8 mouse cellular contexts compared by ENCODE assay signal in genomic region chr3:88177106-88177505, GRCm38 (mm10). TPM values are rescaled to one million over a fixed set of nuclear protein-coding genes. Genes with fewer than 3 reads are reported as not detected.
DNase-seq lines count a peak whose midpoint lies in the region; ATAC-seq and TF ChIP-seq lines count a peak whose summit lies in the region.

No protein-coding gene starts in this region.

- H3K4me2 ChIP-seq in liver, embryonic 14.5 days (ENCODE audit: low read depth): peak overlapping the region; percentile 69

- WGBS in liver, adult 2 months: 38% methylated on average over 5 of the region's 5 CpGs
- WGBS in liver, embryonic 14.5 days (ENCODE audit: insufficient replicate concordance): 41% methylated on average over 5 of the region's 5 CpGs

- no peaks in the 10 kb centered on the region for H3K9me3 ChIP-seq in liver, embryonic 14.5 days (ENCODE audit: control insufficient read depth, low read length)

- ATAC-seq in liver, embryonic 14.5 days (ENCODE audit: insufficient read depth): no peak

- peak overlapping the region; percentile 97 for H3K27ac ChIP-seq in liver, adult 2 months (replicated peaks; ENCODE audit: insufficient read depth, low read depth, low read length)
- H3K27ac ChIP-seq in liver, embryonic 14.5 days: peak overlapping the region; percentile 55

- H3K36me3 ChIP-seq in liver, adult 2 months (ENCODE audit: control insufficient read depth, insufficient read depth, low read length): peaks cover 4% of the 10 kb centered on the region; the same call in 1 of the 2 replicates
- no peaks in the 10 kb centered on the region; the same call in 1 of the 2 replicates for H3K36me3 ChIP-seq in liver, embryonic 14.5 days (replicated peaks; ENCODE audit: control insufficient read depth, insufficient read depth, low read depth)

- DNase-seq in liver, adult 2 months (ENCODE audit: extremely low read depth, low read depth, low spot score): no peak
- DNase-seq in liver: no peak
- peak; percentile 53 for DNase-seq in adrenal gland, postnatal 14 days
- DNase-seq in gastrocnemius, postnatal 25 days: peak; percentile 62
- no peak for DNase-seq in liver, embryonic 14.5 days (ENCODE audit: low read depth in 3 of 3, low spot score in 3 of 3)
- no peak for DNase-seq in left cerebral cortex, postnatal 10 days (ENCODE audit: extremely low spot score in 1 of 2, low spot score in 2 of 2)
- DNase-seq in cerebellum, adult 9-11 months: no peak
- no peak for DNase-seq in layer of hippocampus, postnatal 25 days (ENCODE audit: extremely low spot score in 1 of 2, low spot score in 1 of 2)

- H3K4me1 ChIP-seq in liver, adult 2 months (ENCODE audit: control insufficient read depth, insufficient read depth, low read length): peaks cover 5% of the 10 kb centered on the region
- H3K4me1 ChIP-seq in liver, embryonic 14.5 days (replicated peaks; ENCODE audit: control insufficient read depth in 2 of 2, insufficient read depth in 2 of 2, low read length in 1 of 2): peaks cover 0 to 3% of the 10 kb centered on the region in 2 experiments; a peak in 2 of 4 replicates

- H3K79me2 ChIP-seq in liver, adult 2 months (ENCODE audit: control insufficient read depth, insufficient read depth, low read length): no peaks in the 10 kb centered on the region

- no peaks in the 10 kb centered on the region for H3K27me3 ChIP-seq in liver, adult 2 months (ENCODE audit: control insufficient read depth, insufficient read depth, low read length)
- no peaks in the 10 kb centered on the region for H3K27me3 ChIP-seq in liver, embryonic 14.5 days (ENCODE audit: control insufficient read depth, insufficient read depth, low read length)

- no peak for TF ChIP-seq POLR2A in liver, adult 2 months (IDR thresholded peaks at IDR 0.05; ENCODE audit: extremely low read depth, insufficient read depth, low read length)

- no peak for TF ChIP-seq CTCF in liver, adult 2 months (IDR thresholded peaks at IDR 0.05; ENCODE audit: low read depth, low read length)
- TF ChIP-seq CTCF in liver, embryonic 14.5 days (IDR thresholded peaks at IDR 0.05; ENCODE audit: low read depth): no peak

- H3K4me3 ChIP-seq in liver, adult 2 months (ENCODE audit: insufficient read depth, low read depth, low read length): peak overlapping the region; percentile 74
- H3K4me3 ChIP-seq in liver, embryonic 14.5 days (ENCODE audit: insufficient read depth in 1 of 2, low read depth in 2 of 2, low read length in 2 of 2): peak overlapping the region; percentile 70 to 93

- no peak for TF ChIP-seq EP300 in liver, embryonic 14.5 days (IDR thresholded peaks at IDR 0.05; ENCODE audit: low read depth)

- H3K9ac ChIP-seq in liver, adult 2 months (ENCODE audit: low read depth, low read length): peak overlapping the region; percentile 64
- H3K9ac ChIP-seq in liver, embryonic 14.5 days (replicated peaks): peak overlapping the region; percentile 70

- intact Hi-C loops in left cerebral cortex, postnatal 10 days (cut with DNase I): loop anchor here (5.0 kb wide), 1 partner anchor 35 kb away; the partner anchor contains the start of gene Mef2d

RNA-seq across cellular contexts. Expression of gene Mef2d, which starts 34.9 kb away (rescaled TPM):
- 3.7 and 6.2 TPM in 2 replicates for total RNA-seq in liver, adult 2 months (2014; rRNA removed)
- polyA plus RNA-seq in liver, adult 2 months (2012; rRNA removed): 17.7 and 22.2 TPM in 2 replicates
- 92.9 and 98.4 TPM in 2 replicates for total RNA-seq in adrenal gland, postnatal 14 days (2021)
- 100 to 1,000 TPM; 156 to 164 TPM for total RNA-seq in gastrocnemius, postnatal 25 days (2021)
- polyA plus RNA-seq in liver, embryonic 14.5 days (2012; rRNA removed): 10.3 and 11.1 TPM in 2 replicates
- 6.4 and 7.5 TPM in 2 replicates for polyA plus RNA-seq in liver, embryonic 14.5 days (2014; fragmentation: Nextera tagmentation; extraction: Ambion mirVana)
- total RNA-seq in left cerebral cortex, postnatal 10 days (2021): 100 to 1,000 TPM; 149 to 160 TPM
- total RNA-seq in layer of hippocampus, postnatal 25 days (2021): 100 to 1,000 TPM; 179 to 212 TPM

Comparison
In these comparisons a context has a peak if more than half of its experiments do, and no peak if none do; other contexts are left out.
1. DNase-seq: peak in adrenal gland, postnatal 14 days (single experiment) and gastrocnemius, postnatal 25 days (single experiment); none in liver, adult 2 months (single experiment), liver (single experiment), liver, embryonic 14.5 days (0 of 3), left cerebral cortex, postnatal 10 days (0 of 2), cerebellum, adult 9-11 months (single experiment) and layer of hippocampus, postnatal 25 days (0 of 2).
2. RNA of gene Mef2d, which starts 34.9 kb away (total RNA-seq): 179 to 212 TPM in layer of hippocampus, postnatal 25 days, 156 to 164 TPM in gastrocnemius, postnatal 25 days, 149 to 160 TPM in left cerebral cortex, postnatal 10 days and 92.9 to 98.4 TPM in adrenal gland, postnatal 14 days; 3.7 to 6.2 TPM in liver, adult 2 months; every median in the first group is over 10 times any median in the second.